Mouse (Mus musculus): Measurements from ENCODE around the gene Zbtb20.
"Not testable (repeated sequence)": the region's sequence is repeated elsewhere in the genome, so short reads cannot be mapped to it uniquely, and the experiment has no call there.

The Zbtb20 gene

GRCm38 (mm10) chr16:42910716-42911115, 35.0 kb downstream of the Zbtb20 start:
- no peak for DNase-seq (ENCODE audit: low spot score in 2 of 2)

DNA sequence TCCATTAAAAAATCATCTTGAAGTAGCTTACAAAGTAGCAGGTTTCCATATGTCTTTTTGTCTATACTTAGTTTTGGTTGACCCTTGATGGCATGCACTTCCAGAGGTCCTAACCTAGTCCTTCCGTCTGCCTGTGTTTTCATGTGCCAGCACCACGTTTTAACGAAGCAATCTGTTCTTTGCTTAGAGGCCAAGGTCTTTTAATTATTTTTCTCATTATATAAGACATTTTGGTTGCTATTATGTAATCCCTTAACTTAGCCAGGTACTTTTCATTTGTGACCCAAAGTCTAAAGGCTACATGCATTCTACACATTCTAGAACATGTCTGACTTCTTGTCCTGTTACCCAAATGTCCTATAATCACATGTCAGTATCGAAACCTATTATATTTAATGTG, 35.6 kb downstream of the Zbtb20 start:
- DNase-seq (ENCODE audit: low spot score in 2 of 2): no peak

GRCm38 (mm10) chr16:42911815-42912214, 36.1 kb downstream of the Zbtb20 start:
- no peak for DNase-seq (ENCODE audit: low spot score in 2 of 2)

GRCm38 (mm10) chr16:42913291-42913690, 37.6 kb downstream of the Zbtb20 start:
- DNase-seq (ENCODE audit: low spot score in 2 of 2): no peak

- DNase-seq (ENCODE audit: low spot score in 2 of 2): peak; percentile 67 to 78
Measured at GRCm38 (mm10) chr16:42914457-42915085, 38.9 kb downstream of the Zbtb20 start.

- no peak for DNase-seq (ENCODE audit: low spot score in 2 of 2)
Measured at GRCm38 (mm10) chr16:42919992-42920760, 44.5 kb downstream of the Zbtb20 start.

GRCm38 (mm10) chr16:42921436-42921835, 45.8 kb downstream of the Zbtb20 start:
- DNase-seq (ENCODE audit: low spot score in 2 of 2): no peak

GRCm38 (mm10) chr16:42938211-42938610, 62.5 kb downstream of the Zbtb20 start:
- no peak for DNase-seq (ENCODE audit: low spot score in 2 of 2)

DNA sequence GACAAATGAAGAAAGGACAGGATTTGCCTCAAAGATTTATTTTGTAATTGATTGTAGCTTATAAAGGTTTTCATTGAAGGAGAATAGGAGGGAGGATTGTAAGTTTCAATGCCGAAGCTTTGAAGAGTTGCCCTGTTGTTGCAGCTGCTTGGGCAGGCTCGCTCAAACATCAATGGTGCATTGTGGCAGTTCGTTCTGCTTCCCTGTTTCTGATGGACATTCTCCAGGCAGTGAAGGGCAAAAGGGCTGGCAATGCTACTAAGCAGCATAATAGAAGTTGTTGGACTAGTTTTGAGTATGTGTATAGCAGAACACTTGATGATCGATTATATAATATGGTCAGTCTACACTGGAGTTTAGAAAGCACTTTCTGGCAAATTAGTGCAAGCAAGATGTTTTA, 71.3 kb downstream of the Zbtb20 start:
- peak; percentile 47 to 60 for DNase-seq (ENCODE audit: low spot score in 2 of 2)

- not testable (repeated sequence) for DNase-seq (ENCODE audit: low spot score in 2 of 2)
Measured at GRCm38 (mm10) chr16:42955401-42955800, 79.7 kb downstream of the Zbtb20 start.

DNA sequence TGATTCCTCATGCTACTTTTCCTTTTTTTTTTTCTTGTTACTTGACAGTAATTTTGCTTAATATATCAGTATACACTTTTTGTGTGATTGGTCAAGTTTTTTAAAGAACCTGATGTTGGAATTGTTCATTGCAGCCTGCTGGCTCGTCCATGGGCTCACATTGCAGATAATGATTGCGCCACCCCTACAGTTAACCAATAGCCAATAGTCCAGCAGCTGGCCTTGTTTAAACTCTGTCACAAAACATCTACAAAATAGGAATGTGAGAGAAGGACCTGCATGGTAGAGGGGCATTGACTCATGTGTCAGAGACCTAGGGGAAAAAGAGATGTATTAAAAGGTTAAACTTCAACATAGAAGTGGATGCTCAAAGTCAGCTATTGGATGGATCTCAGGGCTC, 97.2 kb downstream of the Zbtb20 start:
- DNase-seq (ENCODE audit: low spot score in 2 of 2): no peak

GRCm38 (mm10) chr16:42998896-42999295, 123.2 kb downstream of the Zbtb20 start:
- DNase-seq (ENCODE audit: low spot score in 2 of 2): no peak

DNA sequence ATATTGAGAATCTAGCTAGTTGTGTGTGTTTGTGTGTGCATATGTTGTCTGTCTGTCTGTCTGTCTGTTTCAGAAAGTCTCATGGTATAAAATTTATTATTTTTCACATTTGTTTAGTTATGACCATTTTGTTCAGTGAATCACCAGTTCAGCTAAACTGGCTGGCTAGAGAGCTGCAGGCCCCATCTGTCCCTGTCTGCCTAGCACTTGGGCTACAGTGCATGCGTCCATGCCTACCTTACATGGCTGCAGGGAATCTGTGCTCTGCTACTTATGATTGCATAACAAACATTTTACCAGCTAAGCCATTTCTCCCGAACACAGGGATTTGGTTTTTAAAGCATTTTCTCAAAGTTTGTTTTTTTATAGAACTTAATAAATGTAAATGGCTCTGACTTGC, 150.7 kb downstream of the Zbtb20 start:
- DNase-seq (ENCODE audit: low spot score in 2 of 2): no peak

DNA sequence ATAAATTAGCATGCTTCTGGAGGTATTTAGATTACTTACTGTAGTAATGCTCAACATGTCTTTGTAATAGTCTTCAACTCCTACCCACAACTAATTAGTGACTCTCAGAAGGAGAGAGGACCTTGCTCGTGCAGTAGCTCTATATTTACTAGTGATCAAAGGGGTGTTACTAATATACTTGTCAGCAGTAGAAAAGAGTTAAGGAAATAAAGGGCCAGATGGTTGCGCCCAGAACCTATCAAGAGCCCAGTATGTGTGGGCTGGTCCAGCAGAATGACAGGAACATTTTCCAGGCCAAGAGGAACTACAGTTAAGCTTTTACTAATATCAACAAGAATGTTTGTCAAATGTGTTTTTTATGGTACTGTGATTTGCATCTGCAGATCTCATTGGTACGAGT, 153.6 kb downstream of the Zbtb20 start:
- DNase-seq (ENCODE audit: low spot score in 2 of 2): no peak

DNA sequence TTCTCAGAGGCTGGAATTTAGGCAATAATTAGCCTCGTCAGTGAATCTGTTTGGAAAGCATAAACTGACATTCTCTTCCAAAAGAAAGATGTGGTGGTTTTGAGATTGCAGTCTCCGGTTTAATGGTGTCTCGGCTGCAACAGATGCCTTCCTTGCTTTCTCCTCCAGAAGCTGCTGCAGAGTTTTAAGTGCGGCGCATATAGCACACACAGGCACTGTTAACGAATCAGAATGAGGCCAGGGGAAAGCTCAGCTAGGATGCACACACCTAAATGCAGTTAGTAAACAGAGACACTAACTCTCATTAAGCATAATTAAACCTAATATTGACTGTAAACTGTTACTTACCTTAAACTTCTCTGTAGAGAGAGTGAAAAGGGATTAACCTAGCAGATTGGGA, 160.0 kb downstream of the Zbtb20 start:
- peak in 1 of 2 experiments; percentile 20 for DNase-seq (ENCODE audit: low spot score in 2 of 2)

GRCm38 (mm10) chr16:43036510-43036909, 160.8 kb downstream of the Zbtb20 start:
- no peak for DNase-seq (ENCODE audit: low spot score in 2 of 2)

- no peak for DNase-seq (ENCODE audit: low spot score in 2 of 2)
Measured at GRCm38 (mm10) chr16:43037320-43037719, 161.6 kb downstream of the Zbtb20 start.

DNA sequence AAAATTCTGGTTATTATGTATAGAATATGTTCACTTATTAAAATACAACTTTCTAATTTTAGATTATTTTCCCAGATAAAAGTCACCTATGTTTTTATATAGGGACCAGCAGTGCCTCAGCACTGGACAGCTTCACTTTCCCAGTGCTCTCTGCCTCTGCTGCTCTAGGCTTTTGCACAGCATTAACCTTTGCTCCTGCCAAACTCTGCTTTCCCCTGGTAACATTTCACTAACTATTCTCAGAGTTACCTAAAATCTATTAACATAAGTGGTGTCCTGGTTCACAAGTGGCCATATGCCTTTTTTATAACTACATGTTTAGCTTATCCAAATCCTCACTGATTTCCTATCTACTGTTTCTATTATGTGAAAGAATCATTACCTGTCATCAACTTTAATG, 169.9 kb downstream of the Zbtb20 start:
- DNase-seq (ENCODE audit: low spot score in 2 of 2): no peak

DNA sequence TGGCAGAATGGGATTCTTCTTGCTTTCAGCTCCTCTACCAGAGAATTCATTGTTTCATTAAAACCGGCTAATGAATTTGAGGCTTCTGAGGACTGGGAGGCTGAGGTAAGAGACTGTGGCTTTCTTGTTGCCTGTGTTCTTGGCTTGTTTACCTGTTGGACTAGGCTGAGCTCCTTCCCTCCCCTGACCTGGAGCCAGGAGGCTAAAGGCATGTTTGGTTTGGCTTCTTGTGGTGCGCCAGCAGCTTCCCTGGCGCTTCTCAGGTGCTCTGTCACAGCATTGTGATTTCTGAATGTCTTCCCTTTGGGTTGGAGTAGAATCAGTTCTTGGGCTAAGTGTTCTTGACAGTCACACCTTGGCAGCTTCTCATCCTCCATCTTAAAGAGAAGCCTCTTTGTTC, 171.0 kb downstream of the Zbtb20 start:
- no peak for DNase-seq (ENCODE audit: low spot score in 2 of 2)

DNA sequence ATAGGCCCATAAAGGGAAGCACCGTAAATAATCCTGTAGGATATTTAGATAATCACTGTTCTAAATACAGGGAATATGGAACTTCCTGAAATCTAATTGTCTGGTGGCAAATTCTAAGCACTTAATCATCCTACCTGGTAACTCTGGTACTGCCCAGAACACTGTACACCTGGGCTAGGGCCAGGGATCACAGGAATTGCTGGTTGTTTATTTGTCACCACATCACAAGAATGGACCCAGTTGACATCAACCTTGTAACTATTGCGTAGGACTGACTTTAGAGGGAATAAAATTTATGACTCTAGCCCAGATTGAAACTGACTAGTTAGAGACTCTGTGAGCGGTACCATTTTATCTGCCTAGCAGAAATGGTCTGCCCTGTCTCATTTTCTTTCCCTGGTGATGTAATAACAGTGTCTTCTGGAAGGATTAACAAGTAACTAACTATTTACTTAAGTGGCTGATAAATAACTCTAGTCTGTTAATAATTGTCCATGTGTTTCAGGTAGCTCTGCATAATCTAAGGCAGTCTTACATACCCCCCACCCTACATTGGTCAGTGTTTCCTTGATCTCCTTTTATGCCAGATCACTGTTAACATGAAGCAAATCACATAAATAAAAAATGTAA, 194.1 kb downstream of the Zbtb20 start:
- DNase-seq (ENCODE audit: low spot score in 2 of 2): no peak

GRCm38 (mm10) chr16:43071875-43072274, 196.2 kb downstream of the Zbtb20 start:
- no peak for DNase-seq (ENCODE audit: low spot score in 2 of 2)

GRCm38 (mm10) chr16:43072818-43073594, 197.3 kb downstream of the Zbtb20 start:
- no peak for DNase-seq (ENCODE audit: low spot score in 2 of 2)
